Comparison of ENCODE assay signal across 25 mouse cellular contexts in genomic region chr12:52479323-52479722, GRCm38 (mm10). TPM values are rescaled to one million over a fixed set of nuclear protein-coding genes. Genes with fewer than 3 reads are reported as not detected.
DNase-seq lines count a peak whose midpoint lies in the region; ATAC-seq lines count a peak whose summit lies in the region.
"Had no signal": no experiment of that assay in that cellular context is flagged by ENCODE, and none has a peak within 500 bp of the region (broad histone marks: within the 10 kb centered on the region; RNA-seq: fewer than 3 reads in every experiment).

No protein-coding gene starts in this region.

- DNase-seq in lung, adult 18-20 months = peak; percentile 17 to 49
- no peak for DNase-seq in lung, postnatal 4 days
- peak; percentile 8 for DNase-seq in lung, postnatal 14 days
- DNase-seq: adrenal gland, adult 8-10 months; adrenal gland, postnatal 36 days; B cell, adult 2 months; cerebellum, adult 11 months; cerebellum, adult 8-10 months; cerebellum, postnatal 14 days; embryo, embryonic 11 days; gastrocnemius, adult 2 months; gastrocnemius, postnatal 25 days; heart, postnatal 4 days had no signal

- H3K4me1 ChIP-seq in lung, embryonic 16.5 days (replicated peaks; ENCODE audit: control insufficient read depth, insufficient read depth, low read length) = peaks cover 11% of the 10 kb centered on the region
- no peaks in the 10 kb centered on the region for H3K4me1 ChIP-seq in midbrain, embryonic 16.5 days (ENCODE audit: control insufficient read depth, insufficient read depth, low read length)
- H3K4me1 ChIP-seq: embryonic facial prominence, embryonic 15.5 days had no signal

- H3K9me3 ChIP-seq in lung, embryonic 16.5 days (ENCODE audit: control insufficient read depth, low read length) = no peaks in the 10 kb centered on the region
- H3K9me3 ChIP-seq in midbrain, embryonic 16.5 days (replicated peaks; ENCODE audit: control insufficient read depth, low read length, poor library complexity, severe bottlenecking) = no peaks in the 10 kb centered on the region
- H3K9me3 ChIP-seq: embryonic facial prominence, embryonic 15.5 days; forebrain, embryonic 10.5 days; G1E; hindbrain, embryonic 12.5 days had no signal

- no peak overlapping the region for H3K9ac ChIP-seq in lung, embryonic 16.5 days (ENCODE audit: low read length)
- H3K9ac ChIP-seq in midbrain, embryonic 16.5 days (ENCODE audit: low read depth, low read length) = no peak overlapping the region
- H3K9ac ChIP-seq: embryonic facial prominence, embryonic 15.5 days; hindbrain, embryonic 12.5 days had no signal

- WGBS in lung, embryonic 16.5 days = 37% methylated on average over 6 of the region's 6 CpGs
- WGBS in midbrain, embryonic 16.5 days = 86% methylated on average over 6 of the region's 6 CpGs

- H3K27ac ChIP-seq in lung, embryonic 16.5 days (ENCODE audit: low read length) = peak overlapping the region; percentile 48; the same call in 1 of the 2 replicates
- H3K27ac ChIP-seq in midbrain, embryonic 16.5 days (ENCODE audit: low read length) = no peak overlapping the region
- H3K27ac ChIP-seq: embryonic facial prominence, embryonic 15.5 days; forebrain, embryonic 10.5 days; gastrocnemius, adult 2 months; hindbrain, embryonic 12.5 days had no signal

- ATAC-seq in lung, embryonic 16.5 days (ENCODE audit: low read depth) = peak; percentile 87
- no peak for ATAC-seq in monocyte, adult 5-6 weeks (replicated peaks; ENCODE audit: insufficient number of reproducible peaks, low FRiP score, low TSS enrichment, poor library complexity, severe bottlenecking)
- ATAC-seq in megakaryocyte-erythroid progenitor cell, adult 5-6 weeks (replicated peaks; ENCODE audit: low FRiP score, low TSS enrichment, poor library complexity, severe bottlenecking) = no peak
- ATAC-seq in midbrain, embryonic 16.5 days = no peak
- ATAC-seq: CD4-positive, CD25-positive, alpha-beta regulatory T cell, adult 4 months; forebrain, embryonic 14.5 days; hindbrain, embryonic 16.5 days had no signal

- no peak overlapping the region for H3K4me2 ChIP-seq in lung, embryonic 16.5 days (ENCODE audit: low read depth, low read length)
- H3K4me2 ChIP-seq in midbrain, embryonic 16.5 days (ENCODE audit: low read length) = no peak overlapping the region
- H3K4me2 ChIP-seq: embryonic facial prominence, embryonic 15.5 days; hindbrain, embryonic 12.5 days had no signal

- no peaks in the 10 kb centered on the region for H3K36me3 ChIP-seq in lung, embryonic 16.5 days (ENCODE audit: control insufficient read depth, insufficient read depth, low read length)
- H3K36me3 ChIP-seq in midbrain, embryonic 16.5 days (ENCODE audit: control insufficient read depth, insufficient read depth, low read length) = no peaks in the 10 kb centered on the region
- H3K36me3 ChIP-seq: embryonic facial prominence, embryonic 15.5 days; forebrain, embryonic 10.5 days; G1E; hindbrain, embryonic 12.5 days had no signal

- H3K27me3 ChIP-seq in lung, embryonic 16.5 days (ENCODE audit: control insufficient read depth, insufficient read depth, low read depth, low read length) = no peaks in the 10 kb centered on the region
- H3K27me3 ChIP-seq in midbrain, embryonic 16.5 days (ENCODE audit: control insufficient read depth, insufficient read depth, low read depth, low read length) = no peaks in the 10 kb centered on the region
- H3K27me3 ChIP-seq: embryonic facial prominence, embryonic 15.5 days; hindbrain, embryonic 12.5 days had no signal

- H3K4me3 ChIP-seq in lung, embryonic 16.5 days (ENCODE audit: low read length) = no peak overlapping the region
- H3K4me3 ChIP-seq in midbrain, embryonic 16.5 days (ENCODE audit: low read depth, low read length) = no peak overlapping the region
- H3K4me3 ChIP-seq: embryonic facial prominence, embryonic 15.5 days; erythroblast, embryonic 14.5 days; forebrain, embryonic 10.5 days; gastrocnemius, adult 2 months; hindbrain, embryonic 12.5 days had no signal

RNA-seq across cellular contexts. Expression of gene Arhgap5, which starts 24.4 kb away (rescaled TPM):
- 44.0 and 48.1 TPM in 2 replicates for polyA plus RNA-seq in lung, embryonic 16.5 days (2015; fragmentation: Nextera tagmentation; extraction: Ambion mirVana)
- 9.7 to 20.8 TPM (median 11.9 TPM) in 3 replicates for total RNA-seq in monocyte, adult 5-6 weeks (2017)
- total RNA-seq in megakaryocyte-erythroid progenitor cell, adult 5-6 weeks (2014; fragmentation: Nextera tagmentation) = 12.0 and 12.4 TPM in 2 replicates
- 19.7 and 25.6 TPM in 2 replicates for total RNA-seq in megakaryocyte-erythroid progenitor cell, adult 5-6 weeks (2017)
- 35.0 and 36.4 TPM in 2 replicates for polyA plus RNA-seq in midbrain, embryonic 16.5 days (2015; fragmentation: Nextera tagmentation; extraction: Ambion mirVana)
- polyA plus RNA-seq: G1E had no signal

Comparison
In these comparisons a context has a peak if more than half of its experiments do, and no peak if none do; other contexts are left out.
1. DNase-seq: peak in lung, adult 18-20 months (2 of 2) and lung, postnatal 14 days (single experiment); none in lung, postnatal 4 days (0 of 2).